Mouse (Mus musculus) MEL (cell line): ENCODE measurements at regions not wholly inside any gene's neighbourhood (a gene's known extent, or its start where the extent isn't known, plus 50 kb on each side); places are given as distances from the start of the nearest gene placed in this dataset.
A peak's percentile ranks its signal among the peaks of the same experiment; 100 is the strongest.

Experiments used
- DNase-seq: peaks from one replicate; pipeline ENCODE4 v3.0.0; 2011; ENCODE audit warnings: low read depth, low spot score
- H3K27ac ChIP-seq: 2 replicates; pipeline ENCODE4 v1.5.1; 2012; ENCODE audit warnings: low read depth, mild to moderate bottlenecking, control low read depth, low read length, moderate library complexity; ENCODE audit not compliant: control insufficient read depth
- H3K27me3 ChIP-seq, 2 experiments: fragments of 150-350 bp in 1 of 2; sonication (generic) in 1 of 2; 2 replicates each; pipeline ENCODE4 v1.6.1; 2012; ENCODE audit warnings: low read length in 2 of 2, mild to moderate bottlenecking in 2 of 2, improper control_type of control experiment in 1 of 2, moderate library complexity in 1 of 2; ENCODE audit not compliant: insufficient read depth in 2 of 2, control insufficient read depth in 1 of 2
- H3K36me3 ChIP-seq, 2 experiments: 2 replicates each; pipeline ENCODE4 v1.6.1; 2012 to 2014; ENCODE audit warnings: low read length in 2 of 2, improper control_type of control experiment in 1 of 2, inconsistent platforms in 1 of 2, mild to moderate bottlenecking in 1 of 2; ENCODE audit not compliant: insufficient read depth in 2 of 2, control insufficient read depth in 1 of 2
- H3K4me1 ChIP-seq, 2 experiments: fragments of 150-350 bp in 1 of 2; sonication (generic) in 1 of 2; 2 replicates each; pipeline ENCODE4 v1.6.1; 2012; ENCODE audit warnings: low read length in 2 of 2, improper control_type of control experiment in 1 of 2, mild to moderate bottlenecking in 1 of 2; ENCODE audit not compliant: insufficient read depth in 2 of 2, control insufficient read depth in 1 of 2
- H3K4me3 ChIP-seq, 2 experiments: fragments of 150-350 bp in 1 of 2; sonication (generic) in 1 of 2; 2 replicates each; pipeline ENCODE4 v1.5.1; 2012; ENCODE audit warnings: low read depth in 2 of 2, low read length in 2 of 2, mild to moderate bottlenecking in 2 of 2, moderate library complexity in 2 of 2, control low read depth in 1 of 2, improper control_type of control experiment in 1 of 2; ENCODE audit not compliant: control insufficient read depth in 1 of 2, insufficient read depth in 1 of 2
- H3K79me2 ChIP-seq: 2 replicates; pipeline ENCODE4 v1.6.1; 2012; ENCODE audit warnings: mild to moderate bottlenecking, low read length, moderate library complexity; ENCODE audit not compliant: control insufficient read depth, poor library complexity, insufficient read depth
- H3K9ac ChIP-seq: 2 replicates; pipeline ENCODE4 v1.6.1; 2012; ENCODE audit warnings: low read depth, mild to moderate bottlenecking, control low read depth, low read length, moderate library complexity; ENCODE audit not compliant: control insufficient read depth, poor library complexity, severe bottlenecking
- H3K9me3 ChIP-seq: fragments of 150-350 bp; sonication (generic); replicated peaks from 2 replicates; pipeline ENCODE4 v1.6.1; 2012; ENCODE audit warnings: mild to moderate bottlenecking, low read length, improper control_type of control experiment, moderate library complexity; ENCODE audit not compliant: insufficient read depth
- BHLHE40 ChIP-seq: IDR thresholded peaks from 2 replicates; pipeline ENCODE4 v1.6.1; 2012; ENCODE audit warnings: low read depth, mild to moderate bottlenecking, inconsistent platforms, low read length, improper control_type of control experiment, borderline replicate concordance
- CHD1 ChIP-seq: IDR thresholded peaks from 2 replicates; pipeline ENCODE4 v1.6.1; 2012; ENCODE audit warnings: low read depth, mild to moderate bottlenecking, inconsistent platforms, low read length, improper control_type of control experiment
- CHD2 ChIP-seq: IDR thresholded peaks from 2 replicates; pipeline ENCODE4 v1.6.1; 2011; ENCODE audit warnings: low read length, improper control_type of control experiment
- CTCF ChIP-seq, 3 experiments: IDR thresholded peaks in 2 of 3; conservative IDR thresholded peaks in 1 of 3; 2 replicates each; pipeline ENCODE4 v1.5.1; 2011 to 2012; ENCODE audit warnings: low read length in 3 of 3, low read depth in 2 of 3, mild to moderate bottlenecking in 2 of 3, improper control_type of control experiment in 1 of 3, inconsistent platforms in 1 of 3, mixed read lengths in 1 of 3, moderate library complexity in 1 of 3; ENCODE audit not compliant: control insufficient read depth in 1 of 3, insufficient read depth in 1 of 3, poor library complexity in 1 of 3, severe bottlenecking in 1 of 3
- E2F4 ChIP-seq: IDR thresholded peaks from 2 replicates; pipeline ENCODE4 v1.6.1; 2011; ENCODE audit warnings: low read depth, low read length, improper control_type of control experiment, borderline replicate concordance
- ELF1 ChIP-seq: IDR thresholded peaks from 2 replicates; pipeline ENCODE4 v1.6.1; 2014; ENCODE audit warnings: low read depth, mild to moderate bottlenecking, inconsistent platforms, low read length, improper control_type of control experiment, moderate library complexity
- GATA1 ChIP-seq: IDR thresholded peaks from 2 replicates; pipeline ENCODE4 v1.6.1; 2011; ENCODE audit warnings: low read depth, low read length, improper control_type of control experiment
- HCFC1 ChIP-seq: IDR thresholded peaks from 2 replicates; pipeline ENCODE4 v1.6.1; 2012; ENCODE audit warnings: low read depth, mild to moderate bottlenecking, inconsistent platforms, low read length, improper control_type of control experiment, moderate library complexity
- MAZ ChIP-seq: IDR thresholded peaks from 2 replicates; pipeline ENCODE4 v1.6.1; 2012; ENCODE audit warnings: low read depth, mild to moderate bottlenecking, inconsistent platforms, low read length, improper control_type of control experiment
- NELFE ChIP-seq: IDR thresholded peaks from 2 replicates; pipeline ENCODE4 v1.6.1; 2011; ENCODE audit warnings: low read depth, low read length, improper control_type of control experiment
- NRF1 ChIP-seq: IDR thresholded peaks from 2 replicates; pipeline ENCODE4 v1.6.1; 2014; ENCODE audit warnings: low read depth, mild to moderate bottlenecking, inconsistent platforms, low read length, improper control_type of control experiment, moderate library complexity; ENCODE audit not compliant: poor library complexity, insufficient read depth, severe bottlenecking
- POLR2A ChIP-seq, 2 experiments: IDR thresholded peaks; 2 replicates each; pipeline ENCODE4 v1.6.1; 2011 to 2012; ENCODE audit warnings: low read length in 2 of 2, mild to moderate bottlenecking in 2 of 2, control low read depth in 1 of 2, improper control_type of control experiment in 1 of 2, low read depth in 1 of 2, moderate library complexity in 1 of 2; ENCODE audit not compliant: control insufficient read depth in 1 of 2, insufficient read depth in 1 of 2, poor library complexity in 1 of 2
- POLR2AphosphoS2 ChIP-seq: IDR thresholded peaks from 2 replicates; pipeline ENCODE4 v1.6.1; 2011; ENCODE audit warnings: low read length, improper control_type of control experiment
- SMC3 ChIP-seq: IDR thresholded peaks from 2 replicates; pipeline ENCODE4 v1.6.1; 2011; ENCODE audit warnings: low read depth, low read length, improper control_type of control experiment
- TBP ChIP-seq: IDR thresholded peaks from 2 replicates; pipeline ENCODE4 v1.8.0; 2011; ENCODE audit warnings: low read depth, low read length, improper control_type of control experiment
- TCF12 ChIP-seq: IDR thresholded peaks from 2 replicates; pipeline ENCODE4 v1.6.1; 2014; ENCODE audit warnings: low read depth, mild to moderate bottlenecking, inconsistent platforms, low read length, improper control_type of control experiment, moderate library complexity
- UBTF ChIP-seq: IDR thresholded peaks from 2 replicates; pipeline ENCODE4 v1.6.1; 2012; ENCODE audit warnings: low read depth, mild to moderate bottlenecking, inconsistent platforms, low read length, improper control_type of control experiment, moderate library complexity, borderline replicate concordance; ENCODE audit not compliant: insufficient read depth
- USF1 ChIP-seq: IDR thresholded peaks from 2 replicates; pipeline ENCODE4 v1.6.1; 2014; ENCODE audit warnings: low read depth, mild to moderate bottlenecking, inconsistent platforms, low read length, improper control_type of control experiment, moderate library complexity
- ZC3H11A ChIP-seq: IDR thresholded peaks from 2 replicates; pipeline ENCODE4 v1.6.1; 2012; ENCODE audit warnings: low read depth, mild to moderate bottlenecking, inconsistent platforms, low read length, improper control_type of control experiment
- ZNF384 ChIP-seq: IDR thresholded peaks from 2 replicates; pipeline ENCODE4 v1.6.1; 2012; ENCODE audit warnings: low read depth, mild to moderate bottlenecking, inconsistent platforms, low read length, improper control_type of control experiment

GRCm38 (mm10) chr13:92940610-92941009, 96.0 kb downstream of the Mtx3 start:
- H3K27ac ChIP-seq, result no peak overlapping the region
- H3K27me3 ChIP-seq, result no peaks in the 10 kb centered on the region
- peak; percentile 43 for DNase-seq
- TF ChIP-seq UBTF, result no peak
- no peak for TF ChIP-seq ZC3H11A
- no peak for TF ChIP-seq POLR2A (IDR thresholded peaks at IDR 0.05; ENCODE audit: control insufficient read depth in 1 of 2, insufficient read depth in 1 of 2, low read depth in 1 of 2, low read length in 2 of 2, poor library complexity in 1 of 2)
- no peak for TF ChIP-seq BHLHE40
- TF ChIP-seq NELFE, result no peak
- TF ChIP-seq POLR2AphosphoS2, result no peak
- no peak for TF ChIP-seq CHD2
- no peak for TF ChIP-seq CTCF (IDR thresholded peaks at IDR 0.05 in 2 of 3, conservative IDR thresholded peaks at IDR 0.05 in 1 of 3; ENCODE audit: control insufficient read depth in 1 of 3, insufficient read depth in 1 of 3, low read depth in 2 of 3, low read length in 3 of 3, poor library complexity in 1 of 3, severe bottlenecking in 1 of 3)
- no peak for TF ChIP-seq HCFC1
- H3K4me3 ChIP-seq, result no peak overlapping the region
- no peaks in the 10 kb centered on the region for H3K9me3 ChIP-seq
- no peaks in the 10 kb centered on the region for H3K4me1 ChIP-seq
- H3K79me2 ChIP-seq, result no peaks in the 10 kb centered on the region
- H3K9ac ChIP-seq, result no peak overlapping the region
- H3K36me3 ChIP-seq, result no peaks in the 10 kb centered on the region

GRCm38 (mm10) chr13:92948560-92948959, 104.0 kb downstream of the Mtx3 start:
- no peak for TF ChIP-seq TCF12
- TF ChIP-seq CTCF (IDR thresholded peaks at IDR 0.05 in 2 of 3, conservative IDR thresholded peaks at IDR 0.05 in 1 of 3; ENCODE audit: control insufficient read depth in 1 of 3, insufficient read depth in 1 of 3, low read depth in 2 of 3, low read length in 3 of 3, poor library complexity in 1 of 3, severe bottlenecking in 1 of 3), result no peak
- no peak for TF ChIP-seq E2F4
- no peak for TF ChIP-seq MAZ
- no peak for TF ChIP-seq SMC3
- no peak for TF ChIP-seq CHD1
- TF ChIP-seq GATA1, result no peak
- TF ChIP-seq ELF1, result no peak
- TF ChIP-seq ZNF384, result no peak
- no peak for TF ChIP-seq TBP
- TF ChIP-seq USF1, result no peak
- TF ChIP-seq POLR2AphosphoS2, result no peak
- no peak for TF ChIP-seq NRF1
- Histone ChIP-seq H3K9me3 (no peaks in the 10 kb centered on the region), H3K27me3 (no peaks in the 10 kb centered on the region), H3K9ac (no peak overlapping the region), H3K27ac (no peak overlapping the region), H3K4me3 (no peak overlapping the region), H3K4me1 (no peaks in the 10 kb centered on the region), H3K79me2 (no peaks in the 10 kb centered on the region), H3K36me3 (no peaks in the 10 kb centered on the region)
- DNase-seq, result no peak
